8 mouse cellular contexts compared by ENCODE assay signal in the genomic region with DNA sequence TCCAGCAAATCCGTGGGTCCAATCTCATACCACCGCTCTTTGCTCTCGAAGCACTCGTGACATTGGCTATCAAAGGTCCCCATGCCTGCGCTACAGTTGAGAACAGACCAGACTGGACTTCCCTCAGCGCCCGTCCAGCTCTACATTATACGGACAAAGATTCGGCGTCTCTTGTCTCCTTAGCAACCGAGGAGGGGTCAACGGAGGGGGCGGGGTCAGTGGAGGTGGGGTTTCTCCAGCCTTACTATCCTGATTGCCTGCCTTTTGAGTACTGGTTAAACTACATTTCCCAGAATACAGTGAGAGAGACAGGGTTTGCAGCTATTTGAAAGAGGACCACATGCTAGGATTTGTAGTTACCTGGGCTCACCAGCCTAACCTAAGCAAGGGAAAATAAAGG. TPM values are rescaled to one million over a fixed set of nuclear protein-coding genes. Genes with fewer than 3 reads are reported as not detected.
DNase-seq lines count a peak whose midpoint lies in the region; ATAC-seq and TF ChIP-seq lines count a peak whose summit lies in the region.

A gene (minus strand): TSS at position 169 of the 400 bp plus-strand sequence.

- 8% methylated on average over 13 of the region's 13 CpGs for WGBS in forebrain, embryonic 10.5 days
- 9% methylated on average over 13 of the region's 13 CpGs for WGBS in heart, embryonic 16.5 days
- WGBS in kidney, postnatal 0 days: 5% methylated on average over 13 of the region's 13 CpGs
- WGBS in liver, embryonic 16.5 days (ENCODE audit: insufficient replicate concordance): 9% methylated on average over 13 of the region's 13 CpGs

- no peak for TF ChIP-seq CTCF in kidney, postnatal 0 days (IDR thresholded peaks at IDR 0.05; ENCODE audit: low read depth)

- peak; percentile 45; the same call in 1 of the 2 replicates for ATAC-seq in heart, embryonic 16.5 days (replicated peaks; ENCODE audit: extremely low read depth, insufficient read depth, low FRiP score)
- ATAC-seq in kidney, postnatal 0 days (replicated peaks; ENCODE audit: low FRiP score, low read depth): peak; percentile 86
- peak; percentile 54 for ATAC-seq in liver, embryonic 16.5 days (ENCODE audit: low read depth)
- ATAC-seq in activated CD4-positive, CD25-positive, alpha-beta regulatory T cell, adult 4 months: no peak

- H3K9ac ChIP-seq in heart, embryonic 16.5 days (ENCODE audit: low read length): no peak within 1 kb of the TSS
- H3K9ac ChIP-seq in kidney, postnatal 0 days (ENCODE audit: low read depth, low read length): no peak within 1 kb of the TSS
- no peak within 1 kb of the TSS for H3K9ac ChIP-seq in liver, embryonic 16.5 days (ENCODE audit: low read depth, low read length)

- peak; percentile 44 for DNase-seq in layer of hippocampus, adult 11-12 months (ENCODE audit: low spot score)
- no peak for DNase-seq in layer of hippocampus, adult 9-10 months (ENCODE audit: low spot score)
- DNase-seq in forebrain, embryonic 10.5 days (ENCODE audit: extremely low spot score, low spot score): peak; percentile 67
- peak; percentile 83 for DNase-seq in kidney, postnatal 0 days (ENCODE audit: low spot score)
- DNase-seq in ovary, postnatal 14 days (ENCODE audit: low spot score): peak; percentile 39

- H3K27me3 ChIP-seq in forebrain, embryonic 10.5 days (ENCODE audit: poor library complexity, severe bottlenecking): peaks cover 14% of the 10 kb centered on the region
- peaks cover 4% of the 10 kb centered on the region; the same call in 1 of the 2 replicates for H3K27me3 ChIP-seq in heart, embryonic 16.5 days (ENCODE audit: control insufficient read depth, insufficient read depth, low read length)
- H3K27me3 ChIP-seq in kidney, postnatal 0 days (ENCODE audit: insufficient read depth, low read length): no peaks in the 10 kb centered on the region
- H3K27me3 ChIP-seq in liver, embryonic 16.5 days (ENCODE audit: control insufficient read depth, insufficient read depth, low read depth, low read length): no peaks in the 10 kb centered on the region

- H3K4me3 ChIP-seq in forebrain, embryonic 10.5 days: peak within 1 kb of the TSS; percentile 41
- H3K4me3 ChIP-seq in heart, embryonic 16.5 days (ENCODE audit: low read length): 0 out of 2 replicates have a peak within 1 kb of the TSS, but pooled peaks have one; percentile 7
- no peak within 1 kb of the TSS for H3K4me3 ChIP-seq in kidney, postnatal 0 days (replicated peaks; ENCODE audit: low read depth, low read length)
- no peak within 1 kb of the TSS for H3K4me3 ChIP-seq in liver, embryonic 16.5 days (ENCODE audit: low read depth, low read length)

- no peak within 1 kb of the TSS for H3K27ac ChIP-seq in forebrain, embryonic 10.5 days
- H3K27ac ChIP-seq in heart, embryonic 16.5 days (ENCODE audit: low read length): no peak within 1 kb of the TSS
- no peak within 1 kb of the TSS for H3K27ac ChIP-seq in kidney, postnatal 0 days
- H3K27ac ChIP-seq in liver, embryonic 16.5 days (ENCODE audit: low read length): no peak within 1 kb of the TSS

- H3K4me2 ChIP-seq in heart, embryonic 16.5 days (ENCODE audit: low read depth, low read length): peak within 1 kb of the TSS; percentile 14
- H3K4me2 ChIP-seq in kidney, postnatal 0 days (ENCODE audit: low read length): peak within 1 kb of the TSS; percentile 41
- H3K4me2 ChIP-seq in liver, embryonic 16.5 days (ENCODE audit: low read depth, low read length): no peak within 1 kb of the TSS

- no peaks in the 10 kb centered on the region for H3K9me3 ChIP-seq in forebrain, embryonic 10.5 days
- H3K9me3 ChIP-seq in heart, embryonic 16.5 days (replicated peaks; ENCODE audit: control insufficient read depth, low read length): no peaks in the 10 kb centered on the region
- no peaks in the 10 kb centered on the region for H3K9me3 ChIP-seq in kidney, postnatal 0 days (replicated peaks; ENCODE audit: low read length)
- no peaks in the 10 kb centered on the region for H3K9me3 ChIP-seq in liver, embryonic 16.5 days (replicated peaks; ENCODE audit: control insufficient read depth, low read length)

- H3K36me3 ChIP-seq in forebrain, embryonic 10.5 days (replicated peaks): no peaks in the 10 kb centered on the region
- H3K36me3 ChIP-seq in heart, embryonic 16.5 days (ENCODE audit: control insufficient read depth, insufficient read depth): no peaks in the 10 kb centered on the region
- no peaks in the 10 kb centered on the region for H3K36me3 ChIP-seq in kidney, postnatal 0 days (ENCODE audit: insufficient read depth, low read length)
- H3K36me3 ChIP-seq in liver, embryonic 16.5 days (ENCODE audit: control insufficient read depth, insufficient read depth): no peaks in the 10 kb centered on the region

- H3K4me1 ChIP-seq in forebrain, embryonic 10.5 days: peaks cover 9% of the 10 kb centered on the region
- H3K4me1 ChIP-seq in heart, embryonic 16.5 days (ENCODE audit: control insufficient read depth, insufficient read depth, low read length): no peaks in the 10 kb centered on the region
- H3K4me1 ChIP-seq in kidney, postnatal 0 days (replicated peaks; ENCODE audit: insufficient read depth, low read length): no peaks in the 10 kb centered on the region
- no peaks in the 10 kb centered on the region for H3K4me1 ChIP-seq in liver, embryonic 16.5 days (ENCODE audit: control insufficient read depth, low read depth, low read length)

RNA-seq across cellular contexts. Expression of the gene that starts here (rescaled TPM):
- polyA plus RNA-seq in forebrain, embryonic 10.5 days (2016; fragmentation: Nextera tagmentation; extraction: Ambion mirVana): 0.25 and 0.50 TPM in 2 replicates
- polyA plus RNA-seq in heart, embryonic 16.5 days (2015; fragmentation: Nextera tagmentation; extraction: Ambion mirVana): 0.28 and 0.52 TPM in 2 replicates
- polyA plus RNA-seq in kidney, postnatal 0 days (2015; fragmentation: Nextera tagmentation; extraction: Ambion mirVana): 0.69 and 1.2 TPM in 2 replicates
- not detected in 2 replicates for polyA plus RNA-seq in liver, embryonic 16.5 days (2015; fragmentation: Nextera tagmentation; extraction: Ambion mirVana)
- not detected for polyA plus RNA-seq in activated CD4-positive, CD25-positive, alpha-beta regulatory T cell, adult 4 months (2017; shearing (Covaris generic))

Comparison
In these comparisons a context has a peak if more than half of its experiments do, and no peak if none do; other contexts are left out.
1. Peak in DNase-seq and H3K4me3 ChIP-seq in forebrain, embryonic 10.5 days; RNA of the gene not detected or under 1 TPM.
2. Peak in ATAC-seq, H3K4me3 ChIP-seq and H3K4me2 ChIP-seq in heart, embryonic 16.5 days; RNA of the gene not detected or under 1 TPM.
3. Peak in ATAC-seq in liver, embryonic 16.5 days; RNA of the gene not detected or under 1 TPM.